Comparison of ENCODE assay signal across 8 mouse cellular contexts in the genomic region with DNA sequence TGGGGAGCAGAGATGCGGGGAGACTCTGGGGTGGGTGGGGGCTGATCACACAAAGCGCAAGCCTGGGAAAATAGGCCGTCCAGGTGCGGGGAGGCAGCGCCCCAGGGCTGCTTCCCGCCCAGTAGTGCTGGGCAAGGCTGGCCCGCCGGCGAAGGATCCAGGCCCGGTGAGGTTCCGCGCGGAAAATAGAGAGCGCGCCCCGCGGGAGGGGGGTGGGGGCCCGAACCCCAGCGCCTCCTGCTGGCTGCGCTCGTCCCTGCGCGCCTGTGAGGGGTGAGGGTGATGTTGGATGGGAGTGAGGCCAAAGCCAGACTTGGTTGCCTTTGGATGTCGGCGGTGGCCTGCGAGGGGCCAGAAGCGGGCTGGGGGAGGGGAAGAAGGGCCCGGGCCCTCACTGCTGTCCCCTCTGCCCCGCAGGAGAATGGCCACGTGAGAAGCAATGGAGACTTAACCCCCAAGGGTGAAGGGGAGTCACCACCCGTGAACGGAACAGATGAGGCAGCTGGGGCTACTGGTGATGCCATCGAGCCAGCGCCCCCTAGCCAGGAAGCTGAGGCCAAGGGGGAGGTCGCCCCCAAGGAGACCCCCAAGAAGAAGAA. TPM values are rescaled to one million over a fixed set of nuclear protein-coding genes. Genes with fewer than 3 reads are reported as not detected.
A peak's percentile ranks its signal among the peaks of the same experiment; 100 is the strongest.
DNase-seq lines count a peak whose midpoint lies in the region; ATAC-seq and TF ChIP-seq lines count a peak whose summit lies in the region.

No protein-coding gene starts in this region.

- no peaks in the 10 kb centered on the region for H3K27me3 ChIP-seq in forebrain, embryonic 14.5 days (replicated peaks; ENCODE audit: control insufficient read depth, insufficient read depth, low read length)
- no peaks in the 10 kb centered on the region for H3K27me3 ChIP-seq in hindbrain, postnatal 0 days (ENCODE audit: insufficient read depth, low read length)
- H3K27me3 ChIP-seq in liver, embryonic 15.5 days, result peaks cover 48% of the 10 kb centered on the region
- H3K27me3 ChIP-seq in neural tube, embryonic 13.5 days, result no peaks in the 10 kb centered on the region

- WGBS in forebrain, embryonic 14.5 days, result under 1% methylated on average over 28 of the region's 35 CpGs
- under 1% methylated on average over 32 of the region's 35 CpGs for WGBS in hindbrain, postnatal 0 days
- WGBS in liver, embryonic 15.5 days (ENCODE audit: insufficient replicate concordance), result 1% methylated on average over 35 of the region's 35 CpGs
- WGBS in neural tube, embryonic 13.5 days, result under 1% methylated on average over 35 of the region's 35 CpGs

- peak overlapping the region; percentile 72 for H3K4me2 ChIP-seq in forebrain, embryonic 14.5 days (ENCODE audit: low read length)
- H3K4me2 ChIP-seq in hindbrain, postnatal 0 days (ENCODE audit: low read depth, low read length), result peak overlapping the region; percentile 61
- peak overlapping the region; percentile 98 for H3K4me2 ChIP-seq in liver, embryonic 15.5 days
- peak overlapping the region; percentile 91 for H3K4me2 ChIP-seq in neural tube, embryonic 13.5 days

- TF ChIP-seq CTCF in hindbrain, postnatal 0 days (IDR thresholded peaks at IDR 0.05; ENCODE audit: low read depth), result peak; percentile 75

- peaks cover 44% of the 10 kb centered on the region for H3K36me3 ChIP-seq in forebrain, embryonic 14.5 days (ENCODE audit: control insufficient read depth, insufficient read depth, low read length)
- peaks cover 21% of the 10 kb centered on the region for H3K36me3 ChIP-seq in hindbrain, postnatal 0 days (ENCODE audit: insufficient read depth, low read length)
- H3K36me3 ChIP-seq in liver, embryonic 15.5 days (replicated peaks), result peaks cover 38% of the 10 kb centered on the region
- peaks cover 41% of the 10 kb centered on the region for H3K36me3 ChIP-seq in neural tube, embryonic 13.5 days

- peaks cover 8% of the 10 kb centered on the region; the same call in 1 of the 2 replicates for H3K4me1 ChIP-seq in forebrain, embryonic 14.5 days (ENCODE audit: control insufficient read depth, insufficient read depth, low read length)
- H3K4me1 ChIP-seq in hindbrain, postnatal 0 days (ENCODE audit: insufficient read depth, low read length), result 0 out of 2 replicates have a peak, but pooled peaks cover 5% of the 10 kb centered on the region
- H3K4me1 ChIP-seq in liver, embryonic 15.5 days (replicated peaks), result peaks cover 33% of the 10 kb centered on the region
- H3K4me1 ChIP-seq in neural tube, embryonic 13.5 days (replicated peaks), result peaks cover 57% of the 10 kb centered on the region

- H3K27ac ChIP-seq in forebrain, embryonic 14.5 days (ENCODE audit: low read depth, low read length), result peak overlapping the region; percentile 98
- peak overlapping the region; percentile 98 for H3K27ac ChIP-seq in hindbrain, postnatal 0 days
- H3K27ac ChIP-seq in liver, embryonic 15.5 days (replicated peaks), result peak overlapping the region; percentile 65
- peak overlapping the region; percentile 99 for H3K27ac ChIP-seq in neural tube, embryonic 13.5 days (replicated peaks)

- H3K9me3 ChIP-seq in forebrain, embryonic 14.5 days (replicated peaks; ENCODE audit: control insufficient read depth, low read length), result no peaks in the 10 kb centered on the region
- no peaks in the 10 kb centered on the region for H3K9me3 ChIP-seq in hindbrain, postnatal 0 days (ENCODE audit: low read length)
- no peaks in the 10 kb centered on the region for H3K9me3 ChIP-seq in liver, embryonic 15.5 days (replicated peaks)
- no peaks in the 10 kb centered on the region for H3K9me3 ChIP-seq in neural tube, embryonic 13.5 days

- DNase-seq in kidney, adult 18-20 months, result peak; percentile 57
- no peak for DNase-seq in kidney, adult 11 months
- peak; percentile 76 for DNase-seq in adrenal gland, postnatal 25 days
- DNase-seq in forebrain, embryonic 14.5 days (ENCODE audit: low spot score), result peak; percentile 74
- peak; percentile 85 for DNase-seq in hindbrain, postnatal 0 days (ENCODE audit: low spot score)
- peak; percentile 78 for DNase-seq in thymus, postnatal 0 days (ENCODE audit: low spot score)

- ATAC-seq in forebrain, embryonic 14.5 days, result peak; percentile 65
- peak; percentile 66 for ATAC-seq in hindbrain, postnatal 0 days
- peak; percentile 40 for ATAC-seq in liver, embryonic 15.5 days (ENCODE audit: insufficient read depth)
- peak; percentile 33 for ATAC-seq in neural tube, embryonic 13.5 days (ENCODE audit: low read depth)

- H3K9ac ChIP-seq in forebrain, embryonic 14.5 days (ENCODE audit: low read length), result peak overlapping the region; percentile 100
- peak overlapping the region; percentile 100 for H3K9ac ChIP-seq in hindbrain, postnatal 0 days (replicated peaks; ENCODE audit: low read length)
- H3K9ac ChIP-seq in liver, embryonic 15.5 days, result peak overlapping the region; percentile 74
- peak overlapping the region; percentile 100 for H3K9ac ChIP-seq in neural tube, embryonic 13.5 days

- H3K4me3 ChIP-seq in forebrain, embryonic 14.5 days (ENCODE audit: low read depth, low read length), result peak overlapping the region; percentile 100
- H3K4me3 ChIP-seq in hindbrain, postnatal 0 days (ENCODE audit: low read length), result peak overlapping the region; percentile 100
- peak overlapping the region; percentile 67 for H3K4me3 ChIP-seq in liver, embryonic 15.5 days (replicated peaks)
- H3K4me3 ChIP-seq in neural tube, embryonic 13.5 days, result peak overlapping the region; percentile 100

RNA-seq across cellular contexts. Expression of a gene that starts 1.0 kb away (rescaled TPM):
- total RNA-seq in adrenal gland, postnatal 25 days (2021), result 61.0 and 68.3 TPM in 2 replicates
- polyA plus RNA-seq in forebrain, embryonic 14.5 days (2014; fragmentation: Nextera tagmentation; extraction: Ambion mirVana), result 1,632 and 1,731 TPM in 2 replicates
- 1,438 and 1,538 TPM in 2 replicates for total RNA-seq in hindbrain, postnatal 0 days (2014; rRNA removed)
- 1,583 and 1,620 TPM in 2 replicates for polyA plus RNA-seq in hindbrain, postnatal 0 days (2015; fragmentation: Nextera tagmentation; extraction: Ambion mirVana)
- 51.3 and 52.7 TPM in 2 replicates for polyA plus RNA-seq in liver, embryonic 15.5 days (2015; fragmentation: Nextera tagmentation; extraction: Ambion mirVana)
- polyA plus RNA-seq in neural tube, embryonic 13.5 days (2015; fragmentation: Nextera tagmentation; extraction: Ambion mirVana), result 1,745 and 1,831 TPM in 2 replicates
- 382 and 399 TPM in 2 replicates for polyA plus RNA-seq in thymus, postnatal 0 days (2015; fragmentation: Nextera tagmentation; extraction: Ambion mirVana)

RNA-seq across cellular contexts. Expression of a gene that starts 23.4 kb away (rescaled TPM):
- total RNA-seq in adrenal gland, postnatal 25 days (2021), result not detected in 2 replicates
- polyA plus RNA-seq in forebrain, embryonic 14.5 days (2014; fragmentation: Nextera tagmentation; extraction: Ambion mirVana), result not detected in 2 replicates
- 3.9 TPM in 1 of 2 replicates, not detected in the other for total RNA-seq in hindbrain, postnatal 0 days (2014; rRNA removed)
- 3.0 and 3.1 TPM in 2 replicates for polyA plus RNA-seq in hindbrain, postnatal 0 days (2015; fragmentation: Nextera tagmentation; extraction: Ambion mirVana)
- 0.28 and 0.82 TPM in 2 replicates for polyA plus RNA-seq in liver, embryonic 15.5 days (2015; fragmentation: Nextera tagmentation; extraction: Ambion mirVana)
- polyA plus RNA-seq in neural tube, embryonic 13.5 days (2015; fragmentation: Nextera tagmentation; extraction: Ambion mirVana), result not detected in 2 replicates
- polyA plus RNA-seq in thymus, postnatal 0 days (2015; fragmentation: Nextera tagmentation; extraction: Ambion mirVana), result 0.62 TPM in 1 of 2 replicates, not detected in the other

RNA-seq across cellular contexts. Expression of a gene that starts 23.6 kb away (rescaled TPM):
- not detected in 2 replicates for total RNA-seq in adrenal gland, postnatal 25 days (2021)
- 0.28 TPM in 1 of 2 replicates, not detected in the other for polyA plus RNA-seq in forebrain, embryonic 14.5 days (2014; fragmentation: Nextera tagmentation; extraction: Ambion mirVana)
- total RNA-seq in hindbrain, postnatal 0 days (2014; rRNA removed), result not detected in 2 replicates
- polyA plus RNA-seq in hindbrain, postnatal 0 days (2015; fragmentation: Nextera tagmentation; extraction: Ambion mirVana), result 1.1 and 1.3 TPM in 2 replicates
- 0.09 and 0.12 TPM in 2 replicates for polyA plus RNA-seq in liver, embryonic 15.5 days (2015; fragmentation: Nextera tagmentation; extraction: Ambion mirVana)
- polyA plus RNA-seq in neural tube, embryonic 13.5 days (2015; fragmentation: Nextera tagmentation; extraction: Ambion mirVana), result not detected in 2 replicates
- polyA plus RNA-seq in thymus, postnatal 0 days (2015; fragmentation: Nextera tagmentation; extraction: Ambion mirVana), result 0.09 TPM in 1 of 2 replicates, not detected in the other

RNA-seq across cellular contexts. Expression of a gene that starts 28.1 kb away (rescaled TPM):
- total RNA-seq in adrenal gland, postnatal 25 days (2021), result 48.0 and 54.5 TPM in 2 replicates
- polyA plus RNA-seq in forebrain, embryonic 14.5 days (2014; fragmentation: Nextera tagmentation; extraction: Ambion mirVana), result 132 and 154 TPM in 2 replicates
- 20.7 and 38.0 TPM in 2 replicates for total RNA-seq in hindbrain, postnatal 0 days (2014; rRNA removed)
- polyA plus RNA-seq in hindbrain, postnatal 0 days (2015; fragmentation: Nextera tagmentation; extraction: Ambion mirVana), result 56.6 and 62.1 TPM in 2 replicates
- polyA plus RNA-seq in liver, embryonic 15.5 days (2015; fragmentation: Nextera tagmentation; extraction: Ambion mirVana), result 98.9 and 100 TPM in 2 replicates
- 116 and 120 TPM in 2 replicates for polyA plus RNA-seq in neural tube, embryonic 13.5 days (2015; fragmentation: Nextera tagmentation; extraction: Ambion mirVana)
- polyA plus RNA-seq in thymus, postnatal 0 days (2015; fragmentation: Nextera tagmentation; extraction: Ambion mirVana), result 310 and 317 TPM in 2 replicates

RNA-seq across cellular contexts. Expression of a gene that starts 53.0 kb away (rescaled TPM):
- 70.2 and 81.0 TPM in 2 replicates for total RNA-seq in adrenal gland, postnatal 25 days (2021)
- polyA plus RNA-seq in forebrain, embryonic 14.5 days (2014; fragmentation: Nextera tagmentation; extraction: Ambion mirVana), result 35.4 and 38.1 TPM in 2 replicates
- 55.2 and 60.6 TPM in 2 replicates for total RNA-seq in hindbrain, postnatal 0 days (2014; rRNA removed)
- 25.3 and 27.1 TPM in 2 replicates for polyA plus RNA-seq in hindbrain, postnatal 0 days (2015; fragmentation: Nextera tagmentation; extraction: Ambion mirVana)
- polyA plus RNA-seq in liver, embryonic 15.5 days (2015; fragmentation: Nextera tagmentation; extraction: Ambion mirVana), result 71.8 and 82.6 TPM in 2 replicates
- polyA plus RNA-seq in neural tube, embryonic 13.5 days (2015; fragmentation: Nextera tagmentation; extraction: Ambion mirVana), result 34.8 and 38.1 TPM in 2 replicates
- 18.4 and 19.1 TPM in 2 replicates for polyA plus RNA-seq in thymus, postnatal 0 days (2015; fragmentation: Nextera tagmentation; extraction: Ambion mirVana)
